Mouse (Mus musculus): ENCODE results near the gene Spata20. TPM values are rescaled to one million over a fixed set of nuclear protein-coding genes. Genes with fewer than 3 reads are reported as not detected.

Gene Spata20
- not detected for total RNA-seq (2023)

DNA sequence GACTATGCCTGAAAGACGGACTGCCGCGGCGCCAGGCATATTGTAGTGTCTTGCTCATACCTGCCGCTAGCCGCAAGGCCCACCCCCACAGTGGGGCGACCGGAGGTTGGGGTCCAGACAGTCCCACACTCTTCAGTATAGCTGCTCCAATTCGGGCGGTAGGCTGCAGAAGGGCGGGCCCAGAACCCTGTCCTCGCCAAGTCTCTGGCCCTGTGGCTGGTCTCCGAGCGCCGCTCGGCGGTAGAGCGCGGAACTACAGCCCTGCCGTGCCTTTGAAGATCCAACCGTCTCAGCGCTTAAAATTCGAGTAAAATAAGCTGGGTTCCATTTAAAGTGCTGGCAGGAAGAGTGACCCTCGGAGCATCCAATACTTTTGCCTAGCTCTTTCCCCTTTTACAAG, at the start of gene Spata20:
Gene Spata20, minus strand, starts transcription at position 179 of the 400 bp plus-strand sequence.

DNA sequence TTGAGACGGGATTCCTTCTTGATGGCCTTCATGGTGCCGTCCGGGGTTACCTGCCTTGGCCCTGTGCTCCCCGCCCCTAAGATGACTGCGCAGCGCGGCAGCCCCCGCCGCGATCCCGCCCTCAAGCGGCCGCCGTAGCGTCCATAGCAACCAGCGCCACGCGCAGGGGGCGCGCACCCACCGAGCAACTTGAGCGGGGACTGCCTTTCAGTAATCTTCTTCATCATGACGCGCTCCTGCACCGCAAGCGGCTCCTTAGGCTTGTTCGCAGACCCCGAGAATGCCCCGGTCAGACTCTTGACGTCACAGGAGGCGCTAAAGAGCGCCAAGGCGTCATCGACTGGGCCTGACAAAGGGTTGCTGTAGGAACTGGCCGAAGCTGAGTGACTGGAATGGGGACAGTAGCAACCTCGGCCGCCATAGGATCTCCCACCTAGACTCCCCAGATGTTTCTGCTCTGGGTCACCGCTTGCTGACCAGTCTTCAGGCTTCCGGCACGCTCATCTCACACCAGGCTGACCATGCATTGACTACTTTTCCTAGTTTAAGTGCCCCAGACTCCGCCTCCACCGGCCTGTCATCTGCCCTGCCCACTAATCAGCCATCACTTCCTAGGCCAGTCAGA, 35.4 kb upstream of the Spata20 start, which contains the start of gene Mycbpap:
Gene Mycbpap, minus strand, starts transcription at position 524 of the 625 bp plus-strand sequence.

DNA sequence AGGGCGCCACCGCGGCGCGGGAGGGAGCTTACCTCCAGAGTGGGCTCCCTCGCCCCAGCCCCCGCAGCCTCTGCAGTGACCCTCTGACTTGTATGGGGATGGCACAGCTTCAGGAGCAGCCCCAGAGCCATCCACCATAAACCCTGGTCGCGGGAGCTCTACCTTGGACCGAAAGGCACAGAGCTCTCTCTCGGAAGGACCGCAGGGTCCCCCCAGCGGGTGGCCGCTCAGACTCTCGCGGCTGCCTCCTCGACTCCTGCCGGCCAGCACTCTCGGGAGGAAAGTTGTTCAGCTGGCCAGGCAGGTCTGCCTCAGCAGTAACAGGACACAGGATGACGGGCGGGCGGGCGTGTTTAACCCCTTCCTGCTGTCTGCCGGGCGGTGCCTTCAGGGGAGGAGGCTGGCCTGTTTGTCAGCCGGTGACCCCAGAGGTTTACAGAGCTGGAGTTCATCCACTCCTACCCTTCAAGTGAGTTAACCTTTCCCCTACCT, 13.7 kb upstream of the Spata20 start, which contains the start of gene Epn3:
Gene Epn3, minus strand, starts transcription at position 314 of the 492 bp plus-strand sequence.

DNA sequence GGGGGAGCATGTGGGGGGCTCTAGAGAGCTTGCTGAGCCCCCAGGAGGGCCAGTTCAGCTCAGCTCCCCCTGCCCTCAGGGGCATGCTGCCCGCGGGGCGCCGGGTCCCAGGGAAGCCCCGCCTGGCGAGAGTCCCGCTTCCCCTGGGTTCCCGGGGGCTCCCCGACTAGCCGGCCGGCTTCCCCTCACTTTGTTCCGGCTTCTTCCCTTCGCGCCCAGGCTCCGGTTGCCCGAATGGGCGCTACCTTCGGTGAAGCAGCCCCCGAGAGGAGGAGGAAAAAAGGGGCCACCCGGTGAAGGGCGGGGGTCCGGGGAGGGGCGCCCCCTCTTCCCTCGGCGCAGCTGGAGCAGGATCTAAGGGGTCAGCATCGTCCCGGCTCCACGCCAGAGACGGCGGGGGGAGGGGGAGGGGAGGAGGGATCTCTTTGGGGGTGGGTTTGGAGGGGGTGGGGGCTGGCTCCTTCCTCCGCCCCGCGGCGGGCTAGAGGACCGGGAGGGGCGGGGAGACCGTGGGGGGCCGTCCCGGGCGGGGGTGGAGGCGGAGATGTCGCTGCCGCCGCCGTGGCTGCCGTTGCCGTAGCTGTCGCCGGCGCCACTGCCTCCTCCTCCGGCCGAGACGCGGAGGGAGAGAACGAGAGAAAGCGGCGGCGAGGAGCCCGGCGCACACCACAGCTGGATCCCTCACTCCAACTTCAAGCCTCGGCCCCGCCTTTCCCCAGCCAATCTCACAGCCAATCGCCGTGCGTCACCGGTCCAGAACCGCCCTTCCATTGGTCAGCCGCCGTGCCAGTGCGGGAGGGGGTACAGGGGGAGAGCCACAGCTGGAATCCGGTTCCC, 12.1 kb downstream of the Spata20 start, which contains the start of gene Cacna1g:
Gene Cacna1g, minus strand, starts transcription at position 492 of the 837 bp plus-strand sequence.

Other genes with a start within 250 kb of the Spata20 start
- under 1 TPM in 1 of 2 experiments, not detected in 1; 0.13 TPM for gene Wfikkn2, start 240.2 kb downstream of the Spata20 start, total RNA-seq (2023)
- gene Gm21885, start 204.3 kb downstream of the Spata20 start, total RNA-seq (2023), result not detected
- 10 to 100 TPM; 58.5 to 64.9 TPM for gene Luc7l3, start 164.2 kb downstream of the Spata20 start, total RNA-seq (2023)
- gene Ankrd40, start 158.2 kb downstream of the Spata20 start, total RNA-seq (2023), result 10 to 100 TPM; 43.6 to 52.1 TPM
- 100 to 1,000 TPM in 1 of 2 experiments, 10 to 100 TPM in 1; 91.5 to 104 TPM for gene Abcc3, start 93.2 kb downstream of the Spata20 start, total RNA-seq (2023)
- not detected for gene Cacna1g, start 12.0 kb downstream of the Spata20 start, total RNA-seq (2023)
- not detected for gene Epn3, start 13.8 kb upstream of the Spata20 start, total RNA-seq (2023)
- gene Mycbpap, start 35.6 kb upstream of the Spata20 start, total RNA-seq (2023), result under 1 TPM; 0.60 to 0.73 TPM
- 1 to 10 TPM; 2.4 to 3.1 TPM for gene Rsad1, start 63.1 kb upstream of the Spata20 start, total RNA-seq (2023)
- not detected for gene Chad, start 78.9 kb upstream of the Spata20 start, total RNA-seq (2023)
- gene Acsf2, start 115.7 kb upstream of the Spata20 start, total RNA-seq (2023), result 10 to 100 TPM; 28.8 to 30.3 TPM
- gene Lrrc59, start 143.6 kb upstream of the Spata20 start, total RNA-seq (2023), result 10 to 100 TPM; 91.0 to 92.7 TPM
- gene Mrpl27, start 167.6 kb upstream of the Spata20 start, total RNA-seq (2023), result 10 to 100 TPM; 18.3 to 20.4 TPM
- gene Eme1, start 167.8 kb upstream of the Spata20 start, total RNA-seq (2023), result under 1 TPM in 1 of 2 experiments, not detected in 1; 0.52 TPM
- 10 to 100 TPM; 14.6 to 16.7 TPM for gene Xylt2, start 191.3 kb upstream of the Spata20 start, total RNA-seq (2023)
- gene Gm11541, start 218.3 kb upstream of the Spata20 start, total RNA-seq (2023), result not detected